Comparison of ENCODE assay signal across 29 mouse cellular contexts in the genomic region with DNA sequence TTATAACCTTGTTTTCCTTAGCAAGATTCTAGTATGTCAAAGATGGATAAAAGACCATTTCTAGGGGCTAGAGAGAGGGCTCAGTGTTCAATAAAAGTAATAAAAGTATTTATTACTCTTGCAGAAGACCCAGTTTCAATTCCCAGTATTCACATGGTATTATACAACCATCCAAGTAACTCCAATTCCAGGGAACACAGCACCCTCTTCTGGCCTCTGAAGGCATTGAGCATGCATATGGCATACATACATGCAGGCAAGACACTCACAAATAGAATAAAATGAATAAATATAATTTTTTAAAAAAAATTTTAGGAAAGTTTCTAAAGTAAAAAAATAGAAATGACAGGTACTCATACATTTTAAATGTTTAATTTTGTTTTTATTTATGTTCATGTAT. TPM values are rescaled to one million over a fixed set of nuclear protein-coding genes. Genes with fewer than 3 reads are reported as not detected.
DNase-seq lines count a peak whose midpoint lies in the region; ATAC-seq and TF ChIP-seq lines count a peak whose summit lies in the region.
"Had no signal": no experiment of that assay in that cellular context is flagged by ENCODE, and none has a peak within 500 bp of the region (broad histone marks: within the 10 kb centered on the region; RNA-seq: fewer than 3 reads in every experiment).

No protein-coding gene starts in this region.

- H3K27ac ChIP-seq in intestine, postnatal 0 days (ENCODE audit: low read depth, low read length): no peak overlapping the region
- no peak overlapping the region for H3K27ac ChIP-seq in intestine, embryonic 16.5 days (ENCODE audit: low read length)
- H3K27ac ChIP-seq in midbrain, postnatal 0 days (ENCODE audit: low read depth, low read length): no peak overlapping the region
- H3K27ac ChIP-seq in midbrain, embryonic 15.5 days: no peak overlapping the region
- H3K27ac ChIP-seq in stomach, postnatal 0 days (replicated peaks): no peak overlapping the region
- H3K27ac ChIP-seq: embryonic facial prominence, embryonic 10.5 days; embryonic facial prominence, embryonic 15.5 days; forebrain, embryonic 13.5 days; hindbrain, embryonic 14.5 days; kidney, postnatal 0 days; liver, embryonic 13.5 days; midbrain, embryonic 10.5 days; neural tube, embryonic 12.5 days had no signal

- no peak overlapping the region for H3K4me3 ChIP-seq in intestine, postnatal 0 days (ENCODE audit: low read depth, low read length)
- H3K4me3 ChIP-seq in intestine, embryonic 16.5 days (ENCODE audit: low read length): no peak overlapping the region
- no peak overlapping the region for H3K4me3 ChIP-seq in midbrain, postnatal 0 days (ENCODE audit: low read depth, low read length)
- H3K4me3 ChIP-seq in midbrain, embryonic 15.5 days: no peak overlapping the region
- H3K4me3 ChIP-seq in stomach, postnatal 0 days (ENCODE audit: low read depth, low read length): no peak overlapping the region
- H3K4me3 ChIP-seq: embryonic facial prominence, embryonic 10.5 days; embryonic facial prominence, embryonic 15.5 days; forebrain, embryonic 13.5 days; liver, embryonic 13.5 days; midbrain, embryonic 10.5 days; myocyte; neural tube, embryonic 12.5 days had no signal

- H3K4me2 ChIP-seq in intestine, postnatal 0 days (replicated peaks; ENCODE audit: low read depth): no peak overlapping the region
- no peak overlapping the region for H3K4me2 ChIP-seq in intestine, embryonic 16.5 days (ENCODE audit: low read depth, low read length)
- H3K4me2 ChIP-seq in midbrain, postnatal 0 days (ENCODE audit: low read depth, low read length, poor library complexity, severe bottlenecking): no peak overlapping the region
- H3K4me2 ChIP-seq in midbrain, embryonic 15.5 days: no peak overlapping the region
- H3K4me2 ChIP-seq in stomach, postnatal 0 days (replicated peaks; ENCODE audit: low read depth): no peak overlapping the region
- H3K4me2 ChIP-seq: embryonic facial prominence, embryonic 15.5 days; forebrain, embryonic 13.5 days; heart, embryonic 11.5 days; hindbrain, embryonic 14.5 days; liver, embryonic 13.5 days; lung, embryonic 14.5 days; neural tube, embryonic 12.5 days had no signal

- DNase-seq in cerebellum, postnatal 10 days: peak; percentile 66 to 73
- DNase-seq in cerebellum, adult 8-10 months: no peak
- no peak for DNase-seq in midbrain, postnatal 0 days (ENCODE audit: low spot score)
- no peak for DNase-seq in stomach, postnatal 0 days (ENCODE audit: low spot score)
- no peak for DNase-seq in testis, postnatal 10 days (ENCODE audit: low spot score)
- DNase-seq: adrenal gland, postnatal 10 days; gastrocnemius, postnatal 25 days; heart, adult 11 months; heart, postnatal 4 days; kidney, adult 8-10 months; liver, embryonic 13.5 days; lung, embryonic 14.5 days; right cerebral cortex, postnatal 4 days; thymus, postnatal 4 days had no signal

- no peaks in the 10 kb centered on the region for H3K9me3 ChIP-seq in intestine, postnatal 0 days (ENCODE audit: control insufficient read depth)
- H3K9me3 ChIP-seq in intestine, embryonic 16.5 days (ENCODE audit: control insufficient read depth, low read length): no peaks in the 10 kb centered on the region
- no peaks in the 10 kb centered on the region for H3K9me3 ChIP-seq in midbrain, postnatal 0 days (ENCODE audit: low read length)
- no peaks in the 10 kb centered on the region for H3K9me3 ChIP-seq in midbrain, embryonic 15.5 days
- H3K9me3 ChIP-seq in stomach, postnatal 0 days (ENCODE audit: control insufficient read depth, low read length): no peaks in the 10 kb centered on the region
- H3K9me3 ChIP-seq: embryonic facial prominence, embryonic 10.5 days; embryonic facial prominence, embryonic 15.5 days; forebrain, embryonic 13.5 days; liver, embryonic 13.5 days; midbrain, embryonic 10.5 days; neural tube, embryonic 12.5 days had no signal

- TF ChIP-seq CTCF in intestine, postnatal 0 days (IDR thresholded peaks at IDR 0.05; ENCODE audit: low read depth): peak; percentile 26
- peak; percentile 35 for TF ChIP-seq CTCF in midbrain, postnatal 0 days (IDR thresholded peaks at IDR 0.05)
- peak; percentile 28; the same call in 1 of the 2 replicates for TF ChIP-seq CTCF in stomach, postnatal 0 days (IDR thresholded peaks at IDR 0.05; ENCODE audit: low read depth)

- no peak for ATAC-seq in intestine, postnatal 0 days
- no peak for ATAC-seq in intestine, embryonic 16.5 days
- no peak for ATAC-seq in midbrain, postnatal 0 days (ENCODE audit: low FRiP score)
- no peak for ATAC-seq in midbrain, embryonic 15.5 days (replicated peaks)
- ATAC-seq in stomach, postnatal 0 days (ENCODE audit: low FRiP score, low TSS enrichment): no peak
- ATAC-seq: forebrain, embryonic 13.5 days; inflammation-experienced regulatory T-cells, adult 6 months; midbrain, embryonic 16.5 days had no signal

- H3K4me1 ChIP-seq in intestine, postnatal 0 days (replicated peaks; ENCODE audit: control insufficient read depth, insufficient read depth, low read length): no peaks in the 10 kb centered on the region
- H3K4me1 ChIP-seq in intestine, embryonic 16.5 days (ENCODE audit: control insufficient read depth, insufficient read depth, low read length): 0 out of 2 replicates have a peak, but pooled peaks cover 4% of the 10 kb centered on the region
- no peaks in the 10 kb centered on the region for H3K4me1 ChIP-seq in midbrain, postnatal 0 days (ENCODE audit: insufficient read depth, low read length)
- H3K4me1 ChIP-seq in midbrain, embryonic 15.5 days: no peaks in the 10 kb centered on the region
- H3K4me1 ChIP-seq in stomach, postnatal 0 days (replicated peaks; ENCODE audit: control insufficient read depth, insufficient read depth): no peaks in the 10 kb centered on the region
- H3K4me1 ChIP-seq: embryonic facial prominence, embryonic 15.5 days; forebrain, embryonic 13.5 days; liver, embryonic 13.5 days; neural tube, embryonic 12.5 days had no signal

- H3K36me3 ChIP-seq in intestine, postnatal 0 days (ENCODE audit: control insufficient read depth, insufficient read depth): no peaks in the 10 kb centered on the region
- no peaks in the 10 kb centered on the region for H3K36me3 ChIP-seq in intestine, embryonic 16.5 days (ENCODE audit: control insufficient read depth, insufficient read depth, low read length)
- H3K36me3 ChIP-seq in midbrain, postnatal 0 days (ENCODE audit: insufficient read depth, low read length): no peaks in the 10 kb centered on the region
- H3K36me3 ChIP-seq in midbrain, embryonic 15.5 days (replicated peaks): no peaks in the 10 kb centered on the region
- H3K36me3 ChIP-seq in stomach, postnatal 0 days (ENCODE audit: control insufficient read depth, insufficient read depth, low read length): no peaks in the 10 kb centered on the region
- H3K36me3 ChIP-seq: embryonic facial prominence, embryonic 10.5 days; embryonic facial prominence, embryonic 15.5 days; liver, embryonic 13.5 days; midbrain, embryonic 10.5 days; neural tube, embryonic 12.5 days had no signal

- H3K27me3 ChIP-seq in intestine, postnatal 0 days (replicated peaks; ENCODE audit: control insufficient read depth, insufficient read depth, low read length): no peaks in the 10 kb centered on the region
- no peaks in the 10 kb centered on the region for H3K27me3 ChIP-seq in intestine, embryonic 16.5 days (replicated peaks; ENCODE audit: control insufficient read depth, insufficient read depth, low read length)
- no peaks in the 10 kb centered on the region for H3K27me3 ChIP-seq in midbrain, postnatal 0 days (ENCODE audit: insufficient read depth, low read length)
- H3K27me3 ChIP-seq in midbrain, embryonic 15.5 days (replicated peaks): no peaks in the 10 kb centered on the region
- H3K27me3 ChIP-seq in stomach, postnatal 0 days (ENCODE audit: control insufficient read depth, insufficient read depth, low read length): no peaks in the 10 kb centered on the region
- H3K27me3 ChIP-seq: embryonic facial prominence, embryonic 15.5 days; forebrain, embryonic 13.5 days; liver, embryonic 13.5 days; neural tube, embryonic 12.5 days had no signal

- TF ChIP-seq EP300 in stomach, postnatal 0 days (optimal IDR thresholded peaks at IDR 0.05): no peak

- H3K9ac ChIP-seq in intestine, postnatal 0 days (ENCODE audit: low read depth, low read length): no peak overlapping the region
- no peak overlapping the region for H3K9ac ChIP-seq in intestine, embryonic 16.5 days (ENCODE audit: low read depth, low read length)
- H3K9ac ChIP-seq in midbrain, postnatal 0 days (replicated peaks; ENCODE audit: low read length, poor library complexity, severe bottlenecking): no peak overlapping the region
- no peak overlapping the region for H3K9ac ChIP-seq in midbrain, embryonic 15.5 days
- no peak overlapping the region for H3K9ac ChIP-seq in stomach, postnatal 0 days (ENCODE audit: low read length)
- H3K9ac ChIP-seq: embryonic facial prominence, embryonic 15.5 days; forebrain, embryonic 13.5 days; hindbrain, embryonic 14.5 days; liver, embryonic 13.5 days; lung, embryonic 14.5 days; neural tube, embryonic 12.5 days had no signal

RNA-seq across cellular contexts. Expression of gene Ccnjl, which starts 10.5 kb away (rescaled TPM):
- 15.8 and 19.1 TPM in 2 replicates for polyA plus RNA-seq in intestine, postnatal 0 days (2015; fragmentation: Nextera tagmentation; extraction: Ambion mirVana)
- polyA plus RNA-seq in intestine, embryonic 16.5 days (2015; fragmentation: Nextera tagmentation; extraction: Ambion mirVana): 14.6 and 15.0 TPM in 2 replicates
- total RNA-seq in midbrain, postnatal 0 days (2014; rRNA removed): 2.2 and 4.4 TPM in 2 replicates
- polyA plus RNA-seq in midbrain, postnatal 0 days (2015; fragmentation: Nextera tagmentation; extraction: Ambion mirVana): 3.1 and 3.2 TPM in 2 replicates
- 13.7 and 15.3 TPM in 2 replicates for polyA plus RNA-seq in midbrain, embryonic 15.5 days (2015; fragmentation: Nextera tagmentation; extraction: Ambion mirVana)
- 5.2 and 5.5 TPM in 2 replicates for polyA plus RNA-seq in stomach, postnatal 0 days (2015; fragmentation: Nextera tagmentation; extraction: Ambion mirVana)
- polyA plus RNA-seq: inflammation-experienced regulatory T-cells, adult 6 months had no signal

RNA-seq across cellular contexts. Expression of gene C1qtnf2, which starts 44.0 kb away (rescaled TPM):
- 9.4 and 11.9 TPM in 2 replicates for polyA plus RNA-seq in intestine, postnatal 0 days (2015; fragmentation: Nextera tagmentation; extraction: Ambion mirVana)
- 7.0 and 7.2 TPM in 2 replicates for polyA plus RNA-seq in intestine, embryonic 16.5 days (2015; fragmentation: Nextera tagmentation; extraction: Ambion mirVana)
- total RNA-seq in midbrain, postnatal 0 days (2014; rRNA removed): 15.0 and 15.9 TPM in 2 replicates
- polyA plus RNA-seq in midbrain, postnatal 0 days (2015; fragmentation: Nextera tagmentation; extraction: Ambion mirVana): 21.4 and 22.4 TPM in 2 replicates
- polyA plus RNA-seq in midbrain, embryonic 15.5 days (2015; fragmentation: Nextera tagmentation; extraction: Ambion mirVana): 9.7 and 10.0 TPM in 2 replicates
- polyA plus RNA-seq in stomach, postnatal 0 days (2015; fragmentation: Nextera tagmentation; extraction: Ambion mirVana): 18.0 and 19.8 TPM in 2 replicates
- total RNA-seq: megakaryocyte progenitor cell, adult 5-6 weeks had no signal
- polyA plus RNA-seq: inflammation-experienced regulatory T-cells, adult 6 months; myocyte had no signal

Comparison
In these comparisons a context has a peak if more than half of its experiments do, and no peak if none do; other contexts are left out.
1. DNase-seq: peak in cerebellum, postnatal 10 days (2 of 2); none in cerebellum, adult 8-10 months (single experiment), midbrain, postnatal 0 days (single experiment), stomach, postnatal 0 days (single experiment) and testis, postnatal 10 days (single experiment).
2. Peak in every context shown above with its lines, with median percentiles within 50 percentile points of each other: CTCF ChIP-seq.